Mouse (Mus musculus): ENCODE results near the gene Cacna1b. TPM values are rescaled to one million over a fixed set of nuclear protein-coding genes. Genes with fewer than 3 reads are reported as not detected.

The Cacna1b gene
- polyA plus RNA-seq, 1 experiment from 2014 or later = 2.6 TPM

DNA sequence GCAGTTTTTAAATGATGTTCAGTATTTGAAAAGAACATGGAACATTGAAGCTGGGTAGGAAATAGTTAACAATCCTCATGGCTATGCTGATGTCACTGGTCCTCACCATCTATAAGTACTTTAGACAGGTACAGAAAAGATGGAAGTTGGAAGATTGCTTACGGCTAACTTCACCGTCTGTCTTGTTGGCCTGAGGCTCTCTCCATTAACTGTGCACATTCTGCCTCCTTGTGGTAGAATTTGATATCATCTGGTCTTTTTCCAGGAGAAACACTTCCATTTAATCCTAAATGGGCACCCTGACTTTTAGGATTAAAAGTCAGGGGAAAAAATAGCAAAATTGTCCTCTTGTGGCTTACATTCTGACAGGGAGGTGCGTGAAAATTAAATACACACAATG lies 194.4 kb downstream of the Cacna1b start:
- Histone ChIP-seq H3K9me3 (no peaks in the 10 kb centered on the region), H3K4me2 (replicated peaks) (no peak overlapping the region), H3K27ac (no peak overlapping the region), H3K36me3 (no peaks in the 10 kb centered on the region), H3K27me3 (peaks cover 9% of the 10 kb centered on the region), H3K4me1 (no peaks in the 10 kb centered on the region), H3K9ac (no peak overlapping the region), H3K4me3 (no peak overlapping the region)
- ATAC-seq (ENCODE audit: low FRiP score, low read depth) = no peak
- WGBS = 12% methylated on average over 3 of the region's 3 CpGs

DNA sequence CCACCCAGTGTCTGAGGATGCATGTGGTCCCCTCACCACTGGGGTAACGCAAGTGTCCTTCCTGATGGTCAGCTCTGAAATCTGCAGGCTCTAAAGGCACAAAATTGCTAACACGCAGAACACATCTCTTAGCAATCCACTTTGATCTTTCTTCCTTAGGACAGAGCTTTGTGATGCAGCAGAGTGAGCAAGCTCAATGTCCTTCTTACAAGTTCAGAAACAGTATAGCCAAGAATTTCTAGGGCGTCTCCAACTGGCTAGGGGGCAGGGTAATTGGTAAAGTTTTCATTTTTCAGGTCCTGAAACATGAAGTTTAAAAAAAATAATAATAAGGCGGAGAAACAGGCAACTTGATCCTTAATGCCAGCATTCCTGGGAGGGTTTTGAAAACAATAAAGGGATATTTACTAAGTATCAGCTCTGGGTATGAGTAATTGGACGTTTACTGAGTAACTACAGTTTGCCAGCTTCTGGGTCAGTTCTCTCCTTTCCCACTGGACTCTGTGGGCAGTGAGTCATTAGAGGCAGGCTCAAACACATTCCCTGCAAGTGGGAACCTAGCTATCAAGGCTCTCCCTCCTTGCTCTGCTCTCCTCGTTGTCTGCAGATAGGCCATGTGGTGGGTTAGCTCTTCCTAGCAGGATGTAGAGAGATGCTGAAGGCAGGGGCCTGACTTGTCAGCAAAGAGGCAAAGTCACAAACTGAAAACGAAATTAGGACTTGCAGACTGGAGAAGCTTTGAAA lies 200.2 kb downstream of the Cacna1b start:
- H3K4me2 ChIP-seq (replicated peaks) = no peak overlapping the region
- H3K27me3 ChIP-seq = no peaks in the 10 kb centered on the region
- H3K9ac ChIP-seq = no peak overlapping the region
- no peak overlapping the region for H3K4me3 ChIP-seq
- 66% methylated on average over 7 of the region's 7 CpGs for WGBS
- no peaks in the 10 kb centered on the region for H3K36me3 ChIP-seq
- ATAC-seq (ENCODE audit: low FRiP score, low read depth) = no peak
- H3K27ac ChIP-seq = no peak overlapping the region
- H3K4me1 ChIP-seq = no peaks in the 10 kb centered on the region
- H3K9me3 ChIP-seq = no peaks in the 10 kb centered on the region

DNA sequence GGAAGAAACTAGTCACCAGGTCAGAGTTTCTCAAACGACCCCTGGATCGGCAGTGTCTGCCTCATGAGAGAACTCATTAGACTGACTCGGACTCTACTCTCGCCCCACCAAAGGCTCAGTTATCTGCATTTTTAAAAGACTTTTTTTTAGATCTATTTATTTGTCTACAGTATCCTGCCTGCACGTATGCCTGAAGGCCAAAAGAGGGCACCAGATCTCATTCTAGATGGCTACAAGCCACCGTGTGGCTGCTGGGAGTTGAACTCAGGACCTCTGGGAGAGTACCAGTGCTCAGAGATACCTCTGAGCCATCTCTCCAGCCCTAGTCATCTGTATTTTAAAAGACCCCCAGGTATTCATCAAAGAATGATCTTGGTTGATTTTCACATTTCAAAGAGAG lies 201.0 kb downstream of the Cacna1b start:
- Histone ChIP-seq H3K36me3 (no peaks in the 10 kb centered on the region), H3K9me3 (no peaks in the 10 kb centered on the region), H3K27ac (no peak overlapping the region), H3K4me3 (no peak overlapping the region), H3K9ac (no peak overlapping the region), H3K27me3 (no peaks in the 10 kb centered on the region), H3K4me1 (no peaks in the 10 kb centered on the region), H3K4me2 (replicated peaks) (no peak overlapping the region)
- ATAC-seq (ENCODE audit: low FRiP score, low read depth) = no peak
- 79% methylated on average over 6 of the region's 6 CpGs for WGBS

DNA sequence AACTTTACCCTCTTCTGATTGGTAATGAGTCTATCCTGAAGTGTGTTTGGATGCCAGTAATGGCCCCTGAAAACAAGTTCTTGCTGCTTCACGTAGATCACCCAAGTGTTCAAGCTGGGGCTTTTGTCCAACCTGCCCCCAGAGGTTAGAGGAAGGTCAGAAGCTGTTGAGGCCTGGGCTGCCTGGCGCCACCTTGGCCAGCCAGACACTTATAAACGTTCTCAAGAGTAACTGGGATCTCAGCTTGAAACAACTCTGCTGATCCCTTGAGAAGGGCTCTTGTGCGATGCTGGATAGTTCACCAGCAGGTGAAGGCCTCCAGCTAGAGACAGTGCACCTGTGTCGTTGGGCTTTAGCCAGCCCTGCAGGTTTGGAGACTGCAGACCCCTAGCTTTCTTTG lies 202.8 kb downstream of the Cacna1b start:
- no peaks in the 10 kb centered on the region for H3K9me3 ChIP-seq
- H3K4me3 ChIP-seq = no peak overlapping the region
- H3K27me3 ChIP-seq = no peaks in the 10 kb centered on the region
- no peak overlapping the region for H3K27ac ChIP-seq
- no peaks in the 10 kb centered on the region for H3K36me3 ChIP-seq
- ATAC-seq (ENCODE audit: low FRiP score, low read depth) = no peak
- 67% methylated on average over 5 of the region's 5 CpGs for WGBS
- no peak overlapping the region for H3K9ac ChIP-seq
- H3K4me2 ChIP-seq (replicated peaks) = no peak overlapping the region
- H3K4me1 ChIP-seq = no peaks in the 10 kb centered on the region

DNA sequence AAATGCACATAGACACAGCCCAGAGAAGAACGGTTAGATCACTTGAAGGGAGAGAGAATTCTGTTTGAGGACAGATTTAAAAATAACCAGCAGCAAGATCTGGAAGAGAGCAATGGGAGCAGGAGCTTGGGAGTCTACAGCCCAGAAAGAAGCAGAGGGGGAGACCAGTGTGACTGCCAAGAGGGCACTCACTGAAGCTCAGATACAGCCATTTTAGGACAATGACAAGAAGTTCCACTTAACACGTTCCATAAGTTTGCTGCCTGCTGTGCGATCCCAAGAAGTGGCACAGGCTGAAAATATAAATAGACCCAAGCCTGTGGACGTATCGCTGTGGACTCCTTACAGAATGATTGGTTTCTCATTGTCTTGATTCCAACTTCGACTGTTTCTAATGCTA lies 206.6 kb downstream of the Cacna1b start:
- Histone ChIP-seq H3K4me3 (no peak overlapping the region), H3K4me2 (replicated peaks) (no peak overlapping the region), H3K4me1 (no peaks in the 10 kb centered on the region), H3K9ac (no peak overlapping the region), H3K27ac (no peak overlapping the region), H3K27me3 (no peaks in the 10 kb centered on the region), H3K9me3 (no peaks in the 10 kb centered on the region), H3K36me3 (no peaks in the 10 kb centered on the region)
- WGBS = 86% methylated on average over 6 of the region's 6 CpGs
- ATAC-seq (ENCODE audit: low FRiP score, low read depth) = no peak

DNA sequence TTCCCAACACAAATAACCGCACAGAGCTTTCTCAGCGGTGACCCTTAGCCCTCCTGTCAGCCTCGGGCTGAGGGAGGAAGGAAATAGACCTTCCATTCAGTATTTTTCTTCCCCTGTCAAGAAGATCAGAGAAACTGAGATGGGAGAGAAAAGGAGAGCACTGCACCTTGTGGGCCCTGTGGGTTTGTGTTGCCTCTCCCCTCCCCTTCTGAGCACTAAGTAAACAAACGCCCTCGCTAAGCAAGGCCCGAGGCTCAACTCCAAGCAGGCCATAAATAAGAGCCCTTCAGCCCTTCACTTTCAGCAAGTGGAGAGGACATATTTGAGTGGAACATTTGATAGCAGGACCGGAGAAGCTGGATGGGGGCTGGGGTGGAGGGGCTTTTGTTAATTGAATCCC lies 209.0 kb downstream of the Cacna1b start:
- no peak overlapping the region for H3K9ac ChIP-seq
- 13% methylated on average over 7 of the region's 7 CpGs for WGBS
- H3K4me3 ChIP-seq = no peak overlapping the region
- no peak overlapping the region for H3K4me2 ChIP-seq (replicated peaks)
- H3K27me3 ChIP-seq = no peaks in the 10 kb centered on the region
- no peak overlapping the region for H3K27ac ChIP-seq
- no peaks in the 10 kb centered on the region for H3K9me3 ChIP-seq
- no peaks in the 10 kb centered on the region for H3K4me1 ChIP-seq
- no peak for ATAC-seq (ENCODE audit: low FRiP score, low read depth)
- no peaks in the 10 kb centered on the region for H3K36me3 ChIP-seq

Other genes with a start within 250 kb of the Cacna1b start
- gene Ehmt1, start 156.5 kb upstream of the Cacna1b start, polyA plus RNA-seq (2015; fragmentation: Nextera tagmentation; extraction: Ambion mirVana) = 119 and 122 TPM in 2 replicates
- 28.0 and 28.9 TPM in 2 replicates for gene Arrdc1, start 172.1 kb upstream of the Cacna1b start, polyA plus RNA-seq (2015; fragmentation: Nextera tagmentation; extraction: Ambion mirVana)
- gene Zmynd19, start 186.6 kb upstream of the Cacna1b start, polyA plus RNA-seq (2015; fragmentation: Nextera tagmentation; extraction: Ambion mirVana) = 17.6 and 19.8 TPM in 2 replicates
- 34.4 and 36.3 TPM in 2 replicates for gene Dph7, start 199.2 kb upstream of the Cacna1b start, polyA plus RNA-seq (2015; fragmentation: Nextera tagmentation; extraction: Ambion mirVana)
- gene Mrpl41, start 211.9 kb upstream of the Cacna1b start, polyA plus RNA-seq (2015; fragmentation: Nextera tagmentation; extraction: Ambion mirVana) = 132 and 139 TPM in 2 replicates
- gene Pnpla7, start 212.9 kb upstream of the Cacna1b start, polyA plus RNA-seq (2015; fragmentation: Nextera tagmentation; extraction: Ambion mirVana) = 7.4 and 7.5 TPM in 2 replicates

All from limb, embryonic 13.5 days (tissue).